Mouse (Mus musculus): ENCODE results near the gene Cd160. TPM values are rescaled to one million over a fixed set of nuclear protein-coding genes. Genes with fewer than 3 reads are reported as not detected.
A peak's percentile ranks its signal among the peaks of the same experiment; 100 is the strongest.

The Cd160 gene
- total RNA-seq, 1 experiment from 2014 or later: not detected

- ATAC-seq (replicated peaks; ENCODE audit: low read depth, poor library complexity, severe bottlenecking): no peak
Observed at GRCm38 (mm10) chr3:96772949-96773348, 56.2 kb downstream of the Cd160 start.

GRCm38 (mm10) chr3:96769971-96770370 lies 59.2 kb downstream of the Cd160 start:
- 0 out of 2 replicates have a peak, but pooled peaks have one; percentile 32 for ATAC-seq (replicated peaks; ENCODE audit: low read depth, poor library complexity, severe bottlenecking)

- peak; percentile 63 for ATAC-seq (replicated peaks; ENCODE audit: low read depth, poor library complexity, severe bottlenecking)
Observed at GRCm38 (mm10) chr3:96764528-96764927, 64.6 kb downstream of the Cd160 start.

DNA sequence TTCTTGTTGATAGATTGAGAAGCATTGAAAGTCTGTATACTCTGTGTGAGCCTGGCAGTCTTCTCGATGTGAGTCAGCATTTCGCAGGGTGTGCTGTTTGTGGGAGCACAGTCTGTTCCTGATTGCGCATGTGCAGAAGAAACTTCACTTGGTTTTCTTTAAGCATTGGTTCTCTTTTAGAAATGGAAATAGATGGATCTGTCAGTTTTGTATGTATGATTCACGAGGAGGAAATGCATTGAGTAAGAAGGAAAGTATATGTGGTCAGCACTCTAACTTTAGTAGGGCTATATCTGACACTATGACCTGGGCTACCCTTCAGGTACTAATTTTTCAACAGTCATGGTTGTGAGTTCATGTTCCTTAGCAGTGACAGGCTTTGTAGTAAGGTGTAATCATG lies 69.5 kb downstream of the Cd160 start:
- ATAC-seq (replicated peaks; ENCODE audit: low read depth, poor library complexity, severe bottlenecking): peak; percentile 71

DNA sequence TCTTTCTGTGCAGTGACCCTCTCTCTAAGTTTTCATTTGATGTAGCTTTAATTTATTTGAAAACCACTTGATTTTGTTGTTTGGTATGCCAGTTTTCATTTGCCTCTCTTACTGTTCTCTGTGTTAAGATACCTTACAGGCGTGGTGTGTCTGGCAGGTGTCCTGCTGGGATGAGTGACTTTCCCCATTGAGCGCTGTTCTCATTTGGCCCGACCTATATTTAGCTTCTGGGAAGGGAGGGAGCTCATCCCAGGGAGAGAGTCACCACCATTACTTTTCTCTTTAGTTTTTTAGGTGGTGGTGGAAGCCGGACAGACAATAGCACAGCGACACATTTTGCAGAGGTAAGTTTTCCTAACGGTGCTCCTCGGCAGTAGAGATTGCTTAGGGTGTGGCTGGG lies 71.5 kb downstream of the Cd160 start:
- ATAC-seq (replicated peaks; ENCODE audit: low read depth, poor library complexity, severe bottlenecking): no peak

DNA sequence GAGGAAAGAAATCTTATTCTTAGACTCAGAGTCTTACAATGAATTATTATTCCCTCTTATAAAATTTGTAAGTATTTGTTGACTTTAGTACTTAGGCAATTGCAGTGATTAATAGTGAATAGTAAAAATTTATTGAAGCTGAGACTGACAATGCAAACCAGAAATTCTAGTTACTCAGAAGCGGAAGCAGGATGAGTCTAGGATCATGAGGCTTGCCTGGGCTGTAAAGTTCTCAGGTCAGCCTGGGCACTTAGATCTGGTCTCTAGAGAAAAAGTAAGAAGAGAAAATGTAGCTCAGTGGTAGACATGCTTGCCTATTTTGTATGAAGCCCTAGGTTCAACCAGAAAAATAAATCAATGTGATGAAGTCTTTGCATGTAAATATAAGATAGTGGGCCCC lies 73.2 kb downstream of the Cd160 start:
- no peak for ATAC-seq (replicated peaks; ENCODE audit: low read depth, poor library complexity, severe bottlenecking)

Other genes with a start within 250 kb of the Cd160 start
- gene Polr3gl, start 235.2 kb downstream of the Cd160 start, total RNA-seq (2017): 47.2 and 48.1 TPM in 2 replicates
- gene Ankrd34a, start 232.7 kb downstream of the Cd160 start, total RNA-seq (2017): not detected in 2 replicates
- 1.3 and 3.2 TPM in 2 replicates for gene Lix1l, start 228.2 kb downstream of the Cd160 start, total RNA-seq (2017)
- 81.2 and 82.9 TPM in 2 replicates for gene Rbm8a, start 199.4 kb downstream of the Cd160 start, total RNA-seq (2017)
- 20.1 and 22.3 TPM in 2 replicates for gene Pex11b, start 194.0 kb downstream of the Cd160 start, total RNA-seq (2017)
- gene Gm42957, start 193.9 kb downstream of the Cd160 start, total RNA-seq (2017): not detected in 2 replicates
- gene Itga10, start 183.8 kb downstream of the Cd160 start, total RNA-seq (2017): 0.37 and 0.92 TPM in 2 replicates
- not detected in 2 replicates for gene Ankrd35, start 159.2 kb downstream of the Cd160 start, total RNA-seq (2017)
- 4.7 and 6.2 TPM in 2 replicates for gene Pias3, start 133.0 kb downstream of the Cd160 start, total RNA-seq (2017)
- 0.15 TPM in 1 of 2 replicates, not detected in the other for gene Nudt17, start 120.8 kb downstream of the Cd160 start, total RNA-seq (2017)
- gene Polr3c, start 101.7 kb downstream of the Cd160 start, total RNA-seq (2017): 19.8 and 25.8 TPM in 2 replicates
- gene Rnf115, start 101.7 kb downstream of the Cd160 start, total RNA-seq (2017): 56.2 and 69.8 TPM in 2 replicates
- gene Pdzk1, start 67 bp downstream of the Cd160 start, total RNA-seq (2017): 0.50 and 1.5 TPM in 2 replicates
- 0.05 TPM in 1 of 2 replicates, not detected in the other for gene Gja5, start 75.3 kb upstream of the Cd160 start, total RNA-seq (2017)
- gene Gpr89, start 76.0 kb upstream of the Cd160 start, total RNA-seq (2017): 29.1 and 40.7 TPM in 2 replicates
- gene Gja8, start 96.7 kb upstream of the Cd160 start, total RNA-seq (2017): not detected in 2 replicates